ENCODE assay signal across 29 mouse cellular contexts in genomic region chr9:6435236-6435635, GRCm38 (mm10).
"Had no signal": no experiment of that assay in that cellular context is flagged by ENCODE, and none has a peak within 500 bp of the region (broad histone marks: within the 10 kb centered on the region; RNA-seq: fewer than 3 reads in every experiment).

No protein-coding gene starts in this region.

- H3K36me3 ChIP-seq: limb, embryonic 10.5 days; limb, embryonic 12.5 days; limb, embryonic 13.5 days; limb, embryonic 15.5 days; liver, embryonic 12.5 days; liver, embryonic 13.5 days; liver, embryonic 15.5 days; lung, embryonic 15.5 days; midbrain, embryonic 10.5 days; midbrain, embryonic 12.5 days; midbrain, embryonic 13.5 days; midbrain, embryonic 15.5 days had no signal

- H3K27me3 ChIP-seq: limb, embryonic 12.5 days; limb, embryonic 13.5 days; limb, embryonic 15.5 days; liver, embryonic 12.5 days; liver, embryonic 13.5 days; liver, embryonic 15.5 days; lung, embryonic 15.5 days; megakaryocyte, embryonic 14.5 days; midbrain, embryonic 12.5 days; midbrain, embryonic 13.5 days; midbrain, embryonic 15.5 days had no signal

- H3K4me1 ChIP-seq: limb, embryonic 10.5 days; limb, embryonic 15.5 days; liver, embryonic 12.5 days; liver, embryonic 13.5 days; liver, embryonic 15.5 days; lung, embryonic 15.5 days; megakaryocyte, embryonic 14.5 days; midbrain, embryonic 10.5 days; midbrain, embryonic 12.5 days; midbrain, embryonic 13.5 days; midbrain, embryonic 15.5 days had no signal

- H3K9ac ChIP-seq: limb, embryonic 12.5 days; limb, embryonic 13.5 days; limb, embryonic 15.5 days; liver, embryonic 12.5 days; liver, embryonic 13.5 days; liver, embryonic 14.5 days; liver, embryonic 15.5 days; liver, postnatal 0 days; lung, embryonic 14.5 days; lung, embryonic 15.5 days; midbrain, embryonic 12.5 days; midbrain, embryonic 13.5 days; midbrain, embryonic 15.5 days had no signal

- H3K4me2 ChIP-seq: limb, embryonic 12.5 days; limb, embryonic 13.5 days; limb, embryonic 15.5 days; liver, embryonic 11.5 days; liver, embryonic 12.5 days; liver, embryonic 13.5 days; liver, embryonic 15.5 days; lung, embryonic 14.5 days; lung, embryonic 15.5 days; midbrain, embryonic 11.5 days; midbrain, embryonic 12.5 days; midbrain, embryonic 13.5 days; midbrain, embryonic 15.5 days had no signal

- H3K27ac ChIP-seq: limb, embryonic 10.5 days; limb, embryonic 12.5 days; limb, embryonic 13.5 days; limb, embryonic 15.5 days; liver, embryonic 12.5 days; liver, embryonic 13.5 days; liver, embryonic 14.5 days; liver, embryonic 15.5 days; lung, embryonic 15.5 days; macrophage; midbrain, embryonic 10.5 days; midbrain, embryonic 12.5 days; midbrain, embryonic 13.5 days; midbrain, embryonic 15.5 days had no signal

- DNase-seq: left cerebral cortex, postnatal 4 days; liver; liver, embryonic 13.5 days; liver, postnatal 0 days; lung, adult 18-20 months; lung, adult 2 months; lung, embryonic 14.5 days; lung, postnatal 10 days; lung, postnatal 14 days; lung, postnatal 36 days; lung, postnatal 4 days; midbrain, embryonic 14.5 days had no signal

- H3K9me3 ChIP-seq: limb, embryonic 10.5 days; limb, embryonic 12.5 days; limb, embryonic 13.5 days; limb, embryonic 15.5 days; liver, embryonic 12.5 days; liver, embryonic 13.5 days; liver, embryonic 15.5 days; lung, embryonic 15.5 days; midbrain, embryonic 10.5 days; midbrain, embryonic 12.5 days; midbrain, embryonic 13.5 days; midbrain, embryonic 15.5 days had no signal

- H3K4me3 ChIP-seq: limb, embryonic 10.5 days; limb, embryonic 12.5 days; limb, embryonic 13.5 days; limb, embryonic 15.5 days; liver, embryonic 12.5 days; liver, embryonic 13.5 days; liver, embryonic 15.5 days; lung, embryonic 15.5 days; megakaryocyte, embryonic 14.5 days; midbrain, embryonic 10.5 days; midbrain, embryonic 12.5 days; midbrain, embryonic 13.5 days; midbrain, embryonic 15.5 days; myocyte had no signal
